Comparison of ENCODE assay signal across 9 mouse cellular contexts in the genomic region with DNA sequence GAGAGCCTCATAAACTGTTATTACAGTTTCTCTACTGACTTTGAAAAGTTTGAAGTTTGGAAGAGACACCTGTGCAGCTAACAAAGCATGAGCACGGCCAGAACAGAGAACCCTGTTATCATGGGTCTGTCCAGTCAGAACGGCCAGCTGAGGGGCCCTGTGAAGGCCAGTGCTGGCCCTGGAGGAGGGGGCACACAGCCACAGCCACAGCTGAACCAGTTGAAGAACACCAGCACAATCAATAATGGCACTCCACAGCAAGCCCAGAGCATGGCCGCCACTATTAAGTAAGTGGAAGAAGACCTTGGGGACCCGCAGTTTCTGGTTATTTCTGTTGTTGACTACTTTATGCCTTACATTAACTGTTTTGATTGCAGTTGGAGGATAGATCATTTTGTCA. TPM values are rescaled to one million over a fixed set of nuclear protein-coding genes. Genes with fewer than 3 reads are reported as not detected.
A peak's percentile ranks its signal among the peaks of the same experiment; 100 is the strongest.
DNase-seq lines count a peak whose midpoint lies in the region; ATAC-seq and TF ChIP-seq lines count a peak whose summit lies in the region.
"Had no signal": no experiment of that assay in that cellular context is flagged by ENCODE, and none has a peak within 500 bp of the region (broad histone marks: within the 10 kb centered on the region; RNA-seq: fewer than 3 reads in every experiment).

No protein-coding gene starts in this region.

- peaks cover 4% of the 10 kb centered on the region; the same call in 1 of the 2 replicates for H3K9me3 ChIP-seq in midbrain, embryonic 10.5 days (replicated peaks)
- H3K9me3 ChIP-seq in midbrain, embryonic 11.5 days (ENCODE audit: control insufficient read depth, low read length), result no peaks in the 10 kb centered on the region
- no peaks in the 10 kb centered on the region for H3K9me3 ChIP-seq in heart, postnatal 0 days (replicated peaks; ENCODE audit: control insufficient read depth, low read length)
- no peaks in the 10 kb centered on the region for H3K9me3 ChIP-seq in liver, embryonic 11.5 days (ENCODE audit: control insufficient read depth, low read length)
- H3K9me3 ChIP-seq in stomach, embryonic 16.5 days (replicated peaks; ENCODE audit: control insufficient read depth, low read length), result no peaks in the 10 kb centered on the region

- no peak for TF ChIP-seq EP300 in heart, postnatal 0 days (IDR thresholded peaks at IDR 0.05; ENCODE audit: low read depth)

- H3K4me2 ChIP-seq in midbrain, embryonic 11.5 days, result no peak overlapping the region
- peak overlapping the region; percentile 87 for H3K4me2 ChIP-seq in heart, postnatal 0 days (ENCODE audit: low read depth, low read length)
- peak overlapping the region; percentile 43 for H3K4me2 ChIP-seq in liver, embryonic 11.5 days
- H3K4me2 ChIP-seq in stomach, embryonic 16.5 days (ENCODE audit: low read depth, low read length), result peak overlapping the region; percentile 83

- peaks cover 55% of the 10 kb centered on the region for H3K36me3 ChIP-seq in midbrain, embryonic 10.5 days
- H3K36me3 ChIP-seq in midbrain, embryonic 11.5 days (ENCODE audit: control insufficient read depth, insufficient read depth, low read length), result peaks cover 22% of the 10 kb centered on the region
- peaks cover 45% of the 10 kb centered on the region for H3K36me3 ChIP-seq in heart, postnatal 0 days (replicated peaks; ENCODE audit: control insufficient read depth, insufficient read depth, low read length)
- peaks cover 31% of the 10 kb centered on the region for H3K36me3 ChIP-seq in liver, embryonic 11.5 days (ENCODE audit: control insufficient read depth, insufficient read depth, low read length)
- H3K36me3 ChIP-seq in stomach, embryonic 16.5 days (ENCODE audit: control insufficient read depth, insufficient read depth, low read length), result peaks cover 15% of the 10 kb centered on the region

- H3K4me3 ChIP-seq in midbrain, embryonic 10.5 days, result peak overlapping the region; percentile 99
- no peak overlapping the region for H3K4me3 ChIP-seq in midbrain, embryonic 11.5 days (ENCODE audit: low read depth, low read length)
- H3K4me3 ChIP-seq in heart, postnatal 0 days (ENCODE audit: low read depth, low read length), result peak overlapping the region; percentile 10; the same call in 1 of the 2 replicates
- 0 out of 2 replicates have a peak overlapping the region, but pooled peaks have one; percentile 2 for H3K4me3 ChIP-seq in liver, embryonic 11.5 days (ENCODE audit: low read depth, low read length)
- H3K4me3 ChIP-seq in stomach, embryonic 16.5 days (replicated peaks; ENCODE audit: low read length), result peak overlapping the region; percentile 12

- no peak for ATAC-seq in midbrain, embryonic 11.5 days (ENCODE audit: low FRiP score)
- ATAC-seq in heart, postnatal 0 days (ENCODE audit: insufficient read depth, low read depth), result no peak
- ATAC-seq in liver, embryonic 11.5 days (replicated peaks; ENCODE audit: low FRiP score), result no peak
- no peak for ATAC-seq in stomach, embryonic 16.5 days (ENCODE audit: insufficient read depth, low FRiP score)
- ATAC-seq in cerebellum, adult (ENCODE audit: insufficient number of reproducible peaks, low FRiP score, low TSS enrichment), result no peak
- ATAC-seq: inflammation-experienced regulatory T-cells, adult 6 months had no signal

- 78% methylated on average over 4 of the region's 4 CpGs for WGBS in midbrain, embryonic 10.5 days
- WGBS in midbrain, embryonic 11.5 days, result 75% methylated on average over 4 of the region's 4 CpGs
- 40% methylated on average over 4 of the region's 4 CpGs for WGBS in heart, postnatal 0 days
- whole genome bisulfite sequencing in liver, embryonic 11.5 days, result 63% methylated on average over 4 of the region's 4 CpGs
- WGBS in stomach, embryonic 16.5 days, result 38% methylated on average over 4 of the region's 4 CpGs

- TF ChIP-seq CTCF in heart, postnatal 0 days (IDR thresholded peaks at IDR 0.05; ENCODE audit: low read depth), result no peak

- no peak overlapping the region for H3K27ac ChIP-seq in midbrain, embryonic 10.5 days (replicated peaks)
- no peak overlapping the region for H3K27ac ChIP-seq in midbrain, embryonic 11.5 days (ENCODE audit: low read depth, low read length)
- no peak overlapping the region for H3K27ac ChIP-seq in heart, postnatal 0 days (ENCODE audit: low read depth)
- H3K27ac ChIP-seq in liver, embryonic 11.5 days (ENCODE audit: low read depth, low read length), result no peak overlapping the region
- H3K27ac ChIP-seq in stomach, embryonic 16.5 days (ENCODE audit: low read length), result no peak overlapping the region

- H3K4me1 ChIP-seq in midbrain, embryonic 10.5 days, result peaks cover 37% of the 10 kb centered on the region
- peaks cover 23% of the 10 kb centered on the region for H3K4me1 ChIP-seq in midbrain, embryonic 11.5 days (ENCODE audit: control insufficient read depth, insufficient read depth, low read length)
- H3K4me1 ChIP-seq in heart, postnatal 0 days (ENCODE audit: control insufficient read depth, insufficient read depth), result peaks cover 24% of the 10 kb centered on the region
- peaks cover 20% of the 10 kb centered on the region for H3K4me1 ChIP-seq in liver, embryonic 11.5 days (replicated peaks; ENCODE audit: control insufficient read depth, insufficient read depth, low read length)
- H3K4me1 ChIP-seq in stomach, embryonic 16.5 days (ENCODE audit: control insufficient read depth, insufficient read depth, low read length), result peaks cover 20% of the 10 kb centered on the region

- DNase-seq in midbrain, embryonic 10.5 days (ENCODE audit: low spot score), result no peak
- DNase-seq in midbrain, embryonic 11.5 days (ENCODE audit: low spot score, missing footprints), result no peak
- no peak for DNase-seq in heart, postnatal 0 days (ENCODE audit: low spot score)
- no peak for DNase-seq in liver, embryonic 11.5 days (ENCODE audit: low spot score)
- DNase-seq in thymus, postnatal 36 days, result no peak

- no peaks in the 10 kb centered on the region for H3K27me3 ChIP-seq in midbrain, embryonic 10.5 days (ENCODE audit: low read depth, poor library complexity, severe bottlenecking)
- no peaks in the 10 kb centered on the region for H3K27me3 ChIP-seq in midbrain, embryonic 11.5 days (ENCODE audit: control insufficient read depth, insufficient read depth, low read length)
- no peaks in the 10 kb centered on the region for H3K27me3 ChIP-seq in heart, postnatal 0 days (ENCODE audit: control insufficient read depth, insufficient read depth, low read length)
- H3K27me3 ChIP-seq in liver, embryonic 11.5 days (replicated peaks; ENCODE audit: control insufficient read depth, insufficient read depth, low read length), result no peaks in the 10 kb centered on the region
- no peaks in the 10 kb centered on the region for H3K27me3 ChIP-seq in stomach, embryonic 16.5 days (ENCODE audit: control insufficient read depth, insufficient read depth, low read length)

- no peak overlapping the region for H3K9ac ChIP-seq in midbrain, embryonic 11.5 days (ENCODE audit: low read length)
- H3K9ac ChIP-seq in heart, postnatal 0 days (replicated peaks; ENCODE audit: low read depth, low read length), result no peak overlapping the region
- peak overlapping the region; percentile 14; the same call in 1 of the 2 replicates for H3K9ac ChIP-seq in liver, embryonic 11.5 days (ENCODE audit: low read depth, low read length)
- peak overlapping the region; percentile 27; the same call in 1 of the 2 replicates for H3K9ac ChIP-seq in stomach, embryonic 16.5 days (ENCODE audit: low read length)

RNA-seq across cellular contexts. Expression of a gene that starts 2.6 kb away (rescaled TPM):
- 19.5 and 19.7 TPM in 2 replicates for polyA plus RNA-seq in midbrain, embryonic 10.5 days (2016; fragmentation: Nextera tagmentation; extraction: Ambion mirVana)
- polyA plus RNA-seq in midbrain, embryonic 11.5 days (2014; fragmentation: Nextera tagmentation; extraction: Ambion mirVana), result 11.9 and 13.8 TPM in 2 replicates
- 30.9 and 33.9 TPM in 2 replicates for total RNA-seq in heart, postnatal 0 days (2014; rRNA removed; ENCODE audit: low replicate concordance)
- polyA plus RNA-seq in heart, postnatal 0 days (2015; fragmentation: Nextera tagmentation; extraction: Ambion mirVana), result 10.5 and 11.0 TPM in 2 replicates
- polyA plus RNA-seq in liver, embryonic 11.5 days (2014; fragmentation: Nextera tagmentation; extraction: Ambion mirVana), result 8.4 and 10.2 TPM in 2 replicates
- polyA plus RNA-seq in stomach, embryonic 16.5 days (2015; fragmentation: Nextera tagmentation; extraction: Ambion mirVana), result 10.6 and 11.5 TPM in 2 replicates

RNA-seq across cellular contexts. Expression of a gene that starts 45.6 kb away (rescaled TPM):
- not detected in 2 replicates for polyA plus RNA-seq in midbrain, embryonic 10.5 days (2016; fragmentation: Nextera tagmentation; extraction: Ambion mirVana)
- 0.10 TPM in 1 of 2 replicates, not detected in the other for polyA plus RNA-seq in midbrain, embryonic 11.5 days (2014; fragmentation: Nextera tagmentation; extraction: Ambion mirVana)
- total RNA-seq in heart, postnatal 0 days (2014; rRNA removed; ENCODE audit: low replicate concordance), result not detected in 2 replicates
- polyA plus RNA-seq in heart, postnatal 0 days (2015; fragmentation: Nextera tagmentation; extraction: Ambion mirVana), result not detected in 2 replicates
- polyA plus RNA-seq in liver, embryonic 11.5 days (2014; fragmentation: Nextera tagmentation; extraction: Ambion mirVana), result 0.47 TPM in 1 of 2 replicates, not detected in the other
- 0.34 and 0.49 TPM in 2 replicates for polyA plus RNA-seq in stomach, embryonic 16.5 days (2015; fragmentation: Nextera tagmentation; extraction: Ambion mirVana)
- total RNA-seq: common myeloid progenitor, adult 5-6 weeks had no signal

Comparison
In these comparisons a context has a peak if more than half of its experiments do, and no peak if none do; other contexts are left out.
1. H3K9ac ChIP-seq: peak in liver, embryonic 11.5 days (single experiment) and stomach, embryonic 16.5 days (single experiment); none in midbrain, embryonic 11.5 days (single experiment) and heart, postnatal 0 days (single experiment).